Mouse (Mus musculus) frontal cortex, adult (tissue): ENCODE measurements around the gene Kpna7.
A peak's percentile ranks its signal among the peaks of the same experiment; 100 is the strongest.
"Not testable (repeated sequence)": the region's sequence is repeated elsewhere in the genome, so short reads cannot be mapped to it uniquely, and the experiment has no call there.

Experiments
- ATAC-seq: cut with Nextera tagmentation; 2 replicates; pipeline ENCODE4 v1.9.2; 2017; ENCODE audit warnings: mild to moderate bottlenecking, moderate library complexity, mixed read lengths; ENCODE audit not compliant: low TSS enrichment

The Kpna7 gene

DNA sequence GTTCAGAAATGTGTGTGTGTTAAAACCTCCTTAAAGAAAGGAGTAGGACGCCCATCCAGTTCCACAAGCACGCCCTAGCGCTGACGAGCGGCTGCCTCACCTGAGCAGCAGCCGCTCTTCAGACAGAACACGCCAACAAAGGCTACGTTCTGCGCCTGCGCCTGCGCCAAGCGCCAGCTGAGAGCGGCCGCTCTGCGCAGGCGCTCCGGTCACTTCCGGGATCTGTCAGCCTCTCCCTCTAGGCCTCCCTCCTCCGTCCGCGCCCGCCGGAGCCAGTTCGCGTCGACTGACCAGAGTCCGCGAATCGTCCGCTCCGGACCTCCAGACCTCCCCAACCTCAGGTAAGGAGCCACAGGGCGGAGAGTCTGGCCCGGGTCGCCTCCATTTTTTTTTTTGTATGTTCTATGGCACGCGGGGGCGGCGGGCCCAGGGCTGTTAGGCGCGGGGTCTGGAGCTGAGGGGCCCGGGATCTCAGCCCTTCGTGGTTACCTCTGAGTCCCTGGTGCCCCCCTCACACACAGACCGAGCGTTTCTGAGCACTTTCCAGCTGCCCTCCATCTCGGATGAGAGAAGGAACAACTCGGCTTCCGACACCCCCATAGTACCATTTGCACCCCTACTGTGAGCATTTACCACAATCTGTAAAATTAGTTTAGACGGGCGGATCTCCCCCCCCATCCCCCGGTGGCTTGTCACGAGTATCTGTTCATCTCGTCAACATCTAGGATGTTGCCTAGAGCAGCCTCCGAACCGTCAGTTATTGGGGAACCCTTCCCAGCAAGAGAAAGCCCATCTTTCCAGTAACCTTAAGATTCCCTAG, at the start of gene Kpna7, which contains the start of gene Arpc1a:
Gene Kpna7, minus strand, starts transcription at position 399 of the 820 bp plus-strand sequence.
Gene Arpc1a, plus strand, starts transcription at position 199 of the 820 bp plus-strand sequence.
- ATAC-seq, result peak; percentile 98

DNA sequence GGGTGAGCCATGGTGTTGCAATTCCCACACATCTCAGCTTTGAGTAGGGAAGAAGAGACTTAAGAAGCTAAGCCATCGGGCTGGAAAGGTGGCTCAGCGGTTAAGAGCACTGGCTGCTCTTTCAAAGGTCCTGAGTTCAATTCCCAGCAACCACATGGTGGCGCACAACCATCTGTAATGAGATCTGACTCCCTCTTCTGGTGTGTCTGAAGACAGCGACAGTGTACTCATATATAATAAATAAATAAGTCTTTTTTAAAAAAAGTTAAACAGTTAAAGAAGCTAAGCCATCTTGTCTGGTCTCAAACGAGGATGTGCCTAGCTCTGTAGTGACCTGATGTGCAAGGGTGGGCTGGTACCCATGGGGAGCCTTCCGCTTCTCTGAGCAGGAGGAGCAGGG, 49.4 kb upstream of the Kpna7 start:
- ATAC-seq, result not testable (repeated sequence)

DNA sequence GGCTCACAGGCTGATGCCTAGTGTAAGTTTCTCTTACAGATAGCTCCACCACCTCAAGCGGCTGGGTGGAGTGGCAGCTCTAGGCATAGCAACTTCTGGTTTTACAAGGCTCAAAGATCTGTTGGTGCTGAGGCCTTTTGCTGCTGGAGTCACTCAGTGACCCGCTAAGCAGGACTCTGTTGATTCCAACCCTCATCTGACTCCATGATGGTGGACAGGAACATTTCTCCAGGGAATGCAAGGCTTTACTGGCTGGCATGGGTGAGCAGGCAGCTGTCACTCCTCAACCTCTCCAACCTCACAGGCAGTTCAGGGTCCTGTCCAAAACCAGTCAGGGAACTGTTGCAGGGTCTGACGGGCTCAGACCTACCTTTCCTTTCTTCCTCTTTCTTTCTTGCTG, 47.2 kb upstream of the Kpna7 start:
- no peak for ATAC-seq

DNA sequence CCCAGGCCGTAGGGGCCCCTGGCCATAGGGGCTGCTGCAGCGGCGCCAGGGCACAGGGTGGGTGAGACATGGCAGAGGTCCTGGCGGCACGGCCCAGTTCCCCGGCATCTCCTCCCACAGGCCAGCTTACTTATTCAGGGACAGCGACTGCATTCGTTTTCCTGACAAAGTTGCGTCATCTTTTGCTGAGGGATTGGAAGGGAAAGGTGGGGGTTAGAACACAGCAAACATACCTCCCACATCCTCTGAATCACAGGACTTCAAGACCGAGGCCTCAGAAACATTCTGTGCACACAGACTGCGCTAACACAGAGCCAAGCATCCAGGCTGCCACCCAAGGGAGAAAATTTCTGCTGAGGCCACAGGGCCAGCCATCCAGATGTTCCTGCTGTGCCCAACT, 46.4 kb upstream of the Kpna7 start:
- ATAC-seq, result peak; percentile 86

DNA sequence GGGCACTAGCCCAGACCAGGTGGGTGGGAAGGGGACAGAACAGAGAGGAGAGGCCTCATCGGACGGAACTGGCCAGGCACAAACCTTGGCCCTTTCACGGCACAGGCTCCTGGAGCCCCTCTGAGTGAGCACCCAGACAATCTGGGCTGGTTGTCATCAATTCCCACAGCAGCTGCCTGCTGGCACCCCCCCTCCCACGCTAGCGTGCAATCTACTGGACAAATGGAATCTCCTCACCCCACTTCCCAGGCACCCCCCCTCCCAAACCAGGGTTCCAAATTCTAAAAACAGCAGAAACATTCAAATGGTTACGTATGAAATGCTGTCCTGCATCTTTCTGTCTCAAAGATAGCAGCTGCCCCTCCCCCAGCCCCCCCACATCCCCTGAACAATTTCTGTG, 45.9 kb upstream of the Kpna7 start:
- ATAC-seq, result 0 out of 2 replicates have a peak, but pooled peaks have one; percentile 11

DNA sequence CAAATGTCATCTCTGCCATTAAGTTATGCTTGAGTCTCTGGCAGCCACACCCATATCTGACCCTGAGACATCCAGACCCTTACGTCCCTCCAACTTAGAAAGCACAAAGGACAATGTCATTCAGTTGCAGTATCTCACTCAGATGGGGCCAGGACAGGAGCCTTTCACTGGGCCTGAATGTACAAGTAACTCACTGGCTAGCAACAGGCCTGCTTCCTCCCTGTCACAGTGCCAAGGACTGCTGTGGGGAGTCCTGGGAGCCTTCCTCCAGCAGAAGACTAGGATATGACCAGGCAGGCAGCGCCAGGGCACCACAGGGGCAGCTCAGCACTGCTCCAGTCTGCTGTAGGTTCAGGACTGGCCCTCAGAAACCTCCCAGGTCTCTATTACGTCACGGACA, 45.3 kb upstream of the Kpna7 start:
- ATAC-seq, result no peak

DNA sequence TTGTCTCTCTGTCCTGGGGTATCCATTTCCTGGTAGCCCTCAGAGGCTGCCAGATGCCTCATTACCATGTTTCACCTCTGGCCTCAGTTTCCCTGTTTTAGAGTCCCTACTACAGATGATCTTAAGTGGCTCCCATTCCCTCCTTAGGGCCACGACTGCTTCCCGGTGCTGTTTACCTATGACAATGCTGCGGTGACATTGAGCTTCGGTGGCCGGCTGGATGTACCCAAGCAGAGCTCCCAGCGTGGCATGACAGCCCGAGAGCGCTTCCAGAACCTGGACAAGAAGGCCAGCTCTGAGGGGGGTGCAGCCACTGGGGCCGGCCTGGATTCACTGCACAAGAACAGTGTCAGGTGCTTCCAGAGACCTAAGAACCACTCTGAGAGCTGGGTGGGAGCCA, 42.8 kb upstream of the Kpna7 start:
- ATAC-seq, result no peak

DNA sequence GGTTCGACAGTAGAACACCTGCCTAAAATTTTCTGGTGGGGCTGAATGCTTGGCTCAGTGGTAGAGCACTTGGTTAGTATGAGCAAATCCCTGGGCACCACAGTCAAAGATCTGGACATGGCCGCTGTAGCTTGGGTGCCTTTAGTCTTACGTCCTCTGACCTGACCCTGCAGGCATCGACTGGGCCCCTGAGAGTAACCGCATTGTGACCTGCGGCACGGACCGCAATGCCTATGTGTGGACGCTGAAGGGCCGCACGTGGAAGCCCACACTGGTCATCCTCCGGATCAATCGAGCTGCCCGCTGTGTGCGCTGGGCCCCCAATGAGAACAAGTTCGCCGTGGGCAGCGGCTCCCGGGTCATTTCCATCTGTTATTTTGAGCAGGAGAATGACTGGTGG, 39.6 kb upstream of the Kpna7 start:
- ATAC-seq, result no peak

DNA sequence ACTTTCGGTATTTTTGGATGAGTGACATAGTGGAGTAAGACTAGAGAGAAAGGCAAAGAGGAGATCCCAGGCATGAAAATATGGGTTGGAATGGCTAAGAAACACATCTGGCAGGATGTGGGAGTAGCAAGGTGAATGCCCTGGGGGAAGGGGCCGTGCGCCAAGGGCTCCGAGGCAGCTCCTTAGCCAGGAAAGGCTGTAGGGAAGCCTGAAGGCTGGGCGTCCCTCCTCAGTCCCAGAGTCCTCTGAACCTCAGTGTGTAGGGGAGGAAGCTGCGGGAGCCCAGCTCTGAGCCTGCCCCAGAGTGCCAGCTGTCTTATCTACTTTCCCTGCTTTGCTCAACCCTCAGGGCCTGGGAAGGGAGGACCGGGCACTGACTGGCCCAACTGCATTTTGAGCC, 37.1 kb upstream of the Kpna7 start:
- no peak for ATAC-seq

DNA sequence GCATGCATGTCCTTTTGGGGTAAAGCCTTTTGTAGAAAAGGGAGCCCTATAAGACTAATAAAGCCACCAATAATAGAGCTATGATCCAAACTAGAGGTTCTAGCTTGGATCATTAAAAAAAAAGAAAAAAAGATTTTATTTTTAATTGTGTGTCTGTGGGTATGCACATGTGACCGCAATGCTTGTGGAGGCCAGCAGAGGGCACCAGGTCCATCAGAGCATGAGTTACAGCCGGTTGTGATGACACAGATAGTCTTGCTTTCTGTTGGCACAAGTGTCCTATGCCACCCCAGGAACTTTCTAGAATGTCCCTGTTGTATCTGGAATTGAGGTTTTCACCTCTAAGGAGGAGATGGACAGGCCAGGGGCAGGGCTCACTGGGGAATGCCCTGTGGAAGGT, 35.6 kb upstream of the Kpna7 start:
- ATAC-seq, result no peak

DNA sequence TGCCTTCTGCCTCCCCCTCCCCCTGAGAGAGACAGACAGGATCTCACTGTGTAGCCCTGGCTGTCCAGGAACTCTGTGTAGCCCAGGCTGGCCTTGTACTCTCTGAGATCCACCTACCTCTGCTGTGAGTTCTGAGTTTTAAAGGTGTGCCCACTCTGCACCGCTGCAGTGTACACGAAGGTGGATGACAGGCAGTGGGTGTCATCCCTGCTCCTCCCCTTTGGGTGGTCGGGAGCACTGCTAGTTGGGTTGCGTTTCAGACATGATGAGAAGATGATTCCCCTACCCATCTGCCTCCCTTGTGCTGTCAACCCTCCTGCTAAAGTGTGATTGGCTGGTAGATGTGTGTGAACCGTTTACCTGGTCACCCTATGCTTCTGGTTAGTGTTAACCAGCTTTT, 34.6 kb upstream of the Kpna7 start:
- ATAC-seq, result no peak

DNA sequence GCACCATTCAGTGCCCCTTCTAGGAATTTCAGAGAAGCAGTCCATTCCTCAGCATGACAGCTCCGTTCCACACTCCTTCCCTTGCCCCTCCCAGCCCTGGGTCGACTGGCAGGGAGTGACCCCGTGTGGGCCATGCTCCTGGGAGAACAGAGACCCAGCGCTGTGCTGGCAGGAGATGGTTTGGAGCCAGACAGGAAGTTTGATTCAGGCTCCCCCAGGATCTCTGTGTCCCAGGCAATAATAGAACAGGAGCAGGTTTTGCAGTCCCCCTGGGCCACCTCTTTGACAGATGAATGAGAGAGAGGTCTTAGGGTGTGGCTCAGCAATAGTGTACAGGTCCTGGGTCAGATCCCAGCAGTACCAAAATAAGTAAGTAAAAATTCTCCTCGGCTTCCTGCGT, 34.2 kb upstream of the Kpna7 start:
- ATAC-seq, result no peak

DNA sequence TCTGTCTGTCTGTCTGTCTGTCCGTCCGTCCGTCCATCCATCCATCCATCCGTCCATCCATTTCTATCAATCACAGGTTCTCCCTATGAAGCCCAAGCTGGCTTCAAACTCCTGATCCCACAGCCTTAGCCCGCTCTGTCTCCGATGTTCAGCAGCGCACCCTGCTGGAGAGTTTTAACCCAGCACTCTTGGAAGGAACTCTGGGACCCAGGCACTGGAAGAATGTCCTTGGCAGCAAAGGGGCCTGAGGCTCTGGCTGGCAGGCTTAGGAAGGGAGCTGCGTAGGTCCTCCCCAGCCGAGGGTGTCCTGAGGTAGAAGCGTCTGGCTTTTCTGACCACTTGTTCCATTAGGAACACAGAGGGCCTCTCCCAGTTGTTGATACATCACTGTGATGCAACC, 33.1 kb upstream of the Kpna7 start:
- no peak for ATAC-seq

DNA sequence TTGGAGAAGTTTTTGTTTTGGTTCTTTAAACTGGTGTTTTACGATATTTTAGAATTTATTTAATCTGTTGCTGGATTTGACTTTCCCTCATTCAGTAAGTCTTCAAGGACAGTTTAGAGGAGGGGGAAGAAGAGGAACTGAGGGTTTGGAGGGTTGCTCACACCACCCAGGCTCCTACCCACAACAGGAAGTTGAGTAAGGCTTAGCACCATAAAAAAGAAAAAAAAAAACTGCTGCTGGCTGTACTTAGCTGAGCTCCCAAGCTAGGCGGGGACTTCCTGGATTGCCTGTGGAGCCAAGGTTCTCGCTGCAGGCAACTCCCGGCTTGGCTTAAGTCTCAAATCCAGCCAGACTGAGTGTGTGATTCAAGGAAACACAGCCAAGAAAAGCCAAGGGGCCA, 32.5 kb upstream of the Kpna7 start:
- 0 out of 2 replicates have a peak, but pooled peaks have one; percentile 29 for ATAC-seq

DNA sequence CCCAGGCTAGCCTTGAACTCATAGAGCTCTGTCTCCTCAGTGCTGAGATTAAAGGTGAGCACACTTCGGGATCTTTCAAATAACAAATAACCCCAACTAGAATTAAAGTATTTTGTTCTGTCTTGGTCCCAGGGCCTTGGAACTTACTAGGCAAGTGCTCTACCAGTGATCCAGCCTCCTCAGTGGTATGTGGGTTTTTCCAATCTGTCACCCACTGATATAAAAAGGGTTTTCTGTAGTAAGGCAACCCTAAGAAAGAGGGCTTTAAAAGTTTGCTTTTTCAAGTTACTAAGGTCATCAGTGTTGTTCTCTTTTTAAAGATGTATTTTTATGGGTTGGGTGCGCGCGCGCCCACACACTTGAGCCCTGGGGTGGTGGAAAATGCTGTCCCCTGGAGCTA, 31.9 kb upstream of the Kpna7 start:
- ATAC-seq, result no peak

DNA sequence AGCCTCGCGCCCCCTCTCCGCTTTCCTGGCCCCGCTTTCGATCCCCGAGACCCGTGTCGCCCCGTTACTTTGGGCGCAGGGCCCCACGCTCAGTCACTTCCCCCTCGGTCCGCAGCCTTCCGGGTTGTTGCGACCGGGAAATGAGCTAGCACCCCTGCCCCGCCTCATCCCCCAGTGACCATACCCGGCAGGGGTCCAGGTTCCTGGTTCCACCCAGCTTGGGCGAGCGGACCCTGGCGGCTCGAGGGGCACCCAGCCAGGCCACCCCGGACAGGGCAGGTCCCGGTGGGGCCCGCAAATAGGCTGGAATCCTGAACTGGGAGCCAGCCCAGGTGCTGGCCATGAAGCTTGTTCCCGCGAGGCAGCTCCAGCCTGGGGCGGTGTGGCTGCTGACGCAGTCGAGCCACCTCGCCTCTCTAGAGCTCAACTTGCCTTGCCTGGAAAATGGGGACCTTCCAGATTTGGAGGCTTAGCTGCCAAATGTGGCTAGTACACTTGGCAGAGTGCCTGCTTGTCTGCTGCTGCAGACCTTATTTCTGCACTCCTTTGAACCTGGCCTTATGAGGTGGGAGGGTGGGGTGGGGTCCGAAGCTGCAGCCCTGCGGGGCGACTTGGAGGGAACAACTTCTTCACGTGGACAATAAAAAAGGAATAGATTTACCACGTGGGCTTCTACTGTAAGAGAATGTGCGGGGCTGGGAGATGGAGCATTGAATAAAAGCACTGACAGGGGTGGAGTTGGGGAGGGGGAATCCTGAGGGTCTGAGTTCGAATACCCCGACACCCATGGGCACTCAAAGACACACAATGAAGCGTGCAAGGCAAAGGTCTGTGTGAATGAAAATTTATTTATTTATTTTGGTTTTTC, 31.0 kb upstream of the Kpna7 start:
- no peak for ATAC-seq

DNA sequence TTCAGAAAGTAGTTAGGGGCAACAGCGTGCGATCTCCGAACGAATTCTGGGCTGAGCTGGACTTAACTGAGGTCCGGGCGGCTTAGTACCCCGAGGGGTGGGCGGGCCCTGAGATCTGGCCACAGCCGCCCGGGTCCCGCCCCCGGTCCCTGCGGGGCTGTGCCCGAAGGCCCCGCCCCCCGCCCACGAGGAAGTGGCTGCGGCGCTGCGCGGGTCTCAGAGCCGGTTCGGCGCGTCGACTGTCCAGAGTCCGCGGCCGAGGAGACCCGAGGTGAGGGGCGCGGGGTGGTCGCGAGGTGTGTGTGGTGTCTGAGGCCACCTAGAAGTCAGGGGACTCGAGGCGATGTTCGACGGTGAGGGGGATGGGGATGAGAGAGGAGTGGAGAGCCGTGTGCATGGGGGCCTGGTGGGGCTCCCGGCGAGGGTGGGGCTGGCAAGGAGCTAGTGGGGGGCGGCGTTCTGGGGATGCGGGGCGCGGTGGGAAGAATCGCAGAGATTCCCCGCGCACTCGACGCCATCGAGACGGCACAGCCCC, 30.3 kb upstream of the Kpna7 start, which contains the start of gene Arpc1b:
Gene Arpc1b, plus strand, starts transcription at position 145 of the 535 bp plus-strand sequence.
- no peak for ATAC-seq

DNA sequence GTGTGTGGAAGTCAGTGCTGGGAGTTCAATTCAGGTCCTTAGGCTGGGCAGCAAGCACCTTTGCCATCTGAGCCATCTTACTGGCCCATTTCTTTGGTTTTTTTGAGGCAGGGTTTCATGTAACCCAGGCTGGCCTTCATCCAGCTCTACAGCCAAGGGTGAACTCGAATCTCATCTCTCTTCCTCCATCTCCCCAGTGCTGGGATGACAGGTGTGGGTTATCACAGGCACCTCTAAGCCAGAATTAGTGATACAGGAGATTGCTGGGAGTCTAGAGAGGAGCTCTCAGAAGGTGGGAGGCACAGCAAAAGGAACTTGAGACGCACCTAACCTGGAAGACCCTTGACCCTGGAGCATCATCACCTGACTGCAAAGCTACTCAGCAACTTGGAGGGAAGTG, 29.6 kb upstream of the Kpna7 start:
- no peak for ATAC-seq

DNA sequence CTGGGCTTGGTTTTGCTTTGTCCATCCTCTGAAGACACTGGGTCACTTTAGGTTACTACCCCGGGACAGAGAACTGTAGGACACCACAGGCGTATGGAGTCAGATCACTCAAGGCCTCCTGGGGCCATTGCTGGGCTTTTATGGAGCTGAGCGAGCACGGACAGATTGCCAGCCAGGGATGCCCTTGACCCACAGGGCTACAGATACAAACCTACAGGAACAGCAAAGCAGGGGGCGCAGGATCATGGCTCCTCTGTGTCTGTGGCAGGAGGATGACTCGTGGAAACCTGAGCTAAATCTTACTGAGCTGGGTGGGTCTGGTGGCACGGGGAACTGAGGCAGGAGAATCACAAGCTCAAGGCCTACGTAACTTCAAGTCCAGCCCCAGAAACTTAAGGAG, 28.7 kb upstream of the Kpna7 start:
- no peak for ATAC-seq

DNA sequence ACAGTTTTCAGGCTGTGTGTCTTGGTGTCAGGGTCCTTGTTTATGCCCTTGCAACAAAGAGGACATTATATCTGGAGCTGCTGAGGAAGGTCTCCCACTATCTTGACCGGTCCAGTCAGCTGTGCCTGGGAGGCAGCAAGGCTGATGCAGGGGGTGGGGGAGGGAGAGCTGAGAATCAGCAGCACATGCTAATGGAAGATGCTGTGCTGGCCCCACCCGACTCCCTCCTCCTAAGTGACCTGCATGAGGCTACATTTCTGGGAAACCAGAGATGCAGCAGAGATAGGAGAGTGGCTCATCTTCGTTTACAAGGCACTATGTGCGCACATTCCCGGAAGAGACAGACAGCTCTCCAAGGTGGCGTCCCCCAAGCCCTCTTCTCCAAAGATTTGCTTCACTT, 26.6 kb upstream of the Kpna7 start:
- no peak for ATAC-seq

DNA sequence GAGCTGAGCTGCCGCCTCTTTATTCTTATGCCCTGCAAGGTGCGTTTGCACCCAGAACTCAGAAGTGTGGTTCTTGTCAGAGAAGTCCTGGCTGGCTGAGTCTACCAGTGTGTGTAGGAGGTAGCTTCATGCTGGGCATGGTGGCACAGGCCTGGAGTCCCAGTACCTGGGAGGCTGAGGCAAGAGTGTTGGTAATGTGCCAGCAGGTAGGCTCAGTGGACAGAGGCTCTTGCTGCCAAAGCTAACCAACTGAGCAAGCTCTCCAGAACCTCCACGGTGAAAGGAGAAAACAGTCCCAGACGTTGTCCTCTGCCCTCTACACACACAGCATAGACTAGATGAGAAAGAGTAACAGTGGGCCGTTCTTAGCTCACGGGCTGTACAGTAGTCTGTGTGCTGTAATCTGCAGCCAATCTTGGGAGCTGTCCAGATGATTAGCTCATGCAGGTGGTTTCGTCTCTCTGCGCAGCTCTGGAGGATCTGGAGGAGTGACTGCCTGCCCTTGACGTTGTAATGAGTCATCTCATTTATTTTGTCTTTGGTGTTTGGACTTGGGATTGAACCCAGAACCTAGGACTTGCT, 22.0 kb upstream of the Kpna7 start:
- no peak; the same call in 1 of the 2 replicates for ATAC-seq

DNA sequence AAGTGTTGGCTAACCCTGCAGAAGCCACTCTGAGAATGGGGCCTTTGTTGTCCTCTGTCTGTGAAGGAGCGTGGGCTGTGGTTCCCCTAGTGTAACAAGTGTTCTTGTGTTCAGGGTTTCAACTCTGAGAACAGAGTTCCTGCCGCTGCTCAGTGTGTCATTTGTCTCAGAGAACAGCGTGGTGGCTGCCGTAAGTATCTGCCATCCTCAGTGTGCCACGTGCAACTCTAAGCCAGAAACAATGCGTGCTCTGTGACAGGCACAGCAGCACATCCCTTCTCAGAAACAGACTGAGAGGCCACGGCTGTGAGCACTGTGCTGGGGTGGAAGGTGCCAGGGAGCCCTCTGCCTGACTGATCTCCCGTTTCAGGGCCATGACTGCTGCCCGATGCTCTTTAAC, 20.5 kb upstream of the Kpna7 start:
- peak; percentile 55 for ATAC-seq
